Mouse (Mus musculus) gastrocnemius, postnatal 4 days (tissue): ENCODE measurements at regions not wholly inside any gene's neighbourhood (a gene's known extent, or its start where the extent isn't known, plus 50 kb on each side); places are given as distances from the start of the nearest gene placed in this dataset.

ENCODE experiments used
- DNase-seq, 2 experiments: peaks; one replicate each; pipeline ENCODE4 v3.0.0; 2021 to 2022; ENCODE audit warnings: low spot score in 2 of 2, mixed read lengths in 2 of 2

DNA sequence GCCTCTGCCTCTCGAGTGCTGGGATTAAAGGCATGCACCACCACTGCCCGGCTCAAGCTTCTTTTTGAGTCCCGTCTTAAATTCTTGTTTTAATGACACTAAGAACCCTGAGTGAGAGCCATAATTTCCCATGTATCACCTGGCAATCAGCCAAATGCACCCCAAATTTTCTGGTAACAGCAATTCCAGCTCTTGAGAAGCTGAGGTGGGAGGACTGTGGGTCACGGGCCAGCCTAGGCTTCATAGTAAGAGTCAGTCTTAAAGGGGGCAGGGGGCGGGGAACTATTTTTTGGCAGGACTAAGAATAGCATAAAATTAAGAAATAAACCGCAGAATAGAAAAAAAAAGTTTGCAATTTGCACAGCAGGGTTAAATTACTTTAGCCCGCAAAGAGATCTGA lies 214.9 kb upstream of the Amigo2 start:
- peak in 1 of 2 experiments; percentile 8 for DNase-seq

DNA sequence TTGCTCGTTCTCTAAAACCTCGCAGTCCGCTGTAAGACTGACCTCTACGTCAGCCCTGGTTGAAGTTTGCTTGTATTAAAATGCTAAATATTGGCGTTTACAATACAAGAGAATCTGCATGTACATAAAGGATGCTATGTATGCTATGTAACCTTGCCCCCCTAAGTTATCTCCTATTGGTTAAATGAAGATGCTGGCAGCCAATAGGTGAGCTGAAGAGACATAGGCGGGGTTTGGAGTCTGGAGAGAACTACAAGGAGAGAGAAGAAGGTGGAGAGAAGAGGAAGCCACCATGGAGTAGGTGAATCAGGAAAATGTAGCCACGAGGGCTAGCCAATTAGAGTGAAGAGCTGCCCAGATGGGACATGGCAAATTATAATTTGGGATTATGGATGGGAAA lies 214.0 kb upstream of the Amigo2 start:
- DNase-seq: no peak

GRCm38 (mm10) chr15:97460360-97460719 lies 213.3 kb upstream of the Amigo2 start:
- no peak for DNase-seq

DNA sequence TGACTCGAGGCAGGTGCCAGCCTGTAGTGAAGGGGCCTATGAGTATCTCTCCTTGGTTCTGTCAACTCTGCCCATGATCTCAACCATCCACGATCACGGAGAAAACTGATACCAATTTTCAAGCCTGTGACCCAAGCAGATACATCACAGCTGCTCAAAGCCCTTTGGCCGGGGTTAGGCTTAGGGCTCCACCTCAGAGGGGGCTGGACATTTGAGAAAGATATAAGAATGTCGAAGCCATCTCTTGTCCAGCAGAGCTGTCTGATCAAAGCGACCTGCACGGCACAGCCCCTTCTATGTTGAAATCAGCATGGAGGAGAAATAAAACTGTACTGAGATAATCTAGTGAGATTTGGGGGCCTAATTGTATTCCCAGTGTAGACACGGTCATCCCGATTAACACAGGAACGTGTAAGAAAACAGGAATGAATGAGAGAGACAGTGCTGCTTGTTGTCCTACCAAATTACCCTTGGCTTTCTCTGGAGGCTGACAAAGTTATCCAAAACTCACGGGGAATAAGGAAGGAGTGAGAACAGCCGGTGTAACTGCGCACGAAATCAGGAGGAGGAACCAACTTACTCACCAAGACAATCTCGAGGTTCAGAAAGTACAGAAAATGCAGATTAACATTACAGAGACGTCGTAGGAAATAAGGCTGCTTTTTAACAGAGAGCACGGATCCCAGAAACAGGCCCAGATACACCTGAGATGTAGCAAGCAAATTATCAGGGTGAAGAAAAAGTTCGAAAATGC lies 212.7 kb upstream of the Amigo2 start:
- no peak for DNase-seq

DNA sequence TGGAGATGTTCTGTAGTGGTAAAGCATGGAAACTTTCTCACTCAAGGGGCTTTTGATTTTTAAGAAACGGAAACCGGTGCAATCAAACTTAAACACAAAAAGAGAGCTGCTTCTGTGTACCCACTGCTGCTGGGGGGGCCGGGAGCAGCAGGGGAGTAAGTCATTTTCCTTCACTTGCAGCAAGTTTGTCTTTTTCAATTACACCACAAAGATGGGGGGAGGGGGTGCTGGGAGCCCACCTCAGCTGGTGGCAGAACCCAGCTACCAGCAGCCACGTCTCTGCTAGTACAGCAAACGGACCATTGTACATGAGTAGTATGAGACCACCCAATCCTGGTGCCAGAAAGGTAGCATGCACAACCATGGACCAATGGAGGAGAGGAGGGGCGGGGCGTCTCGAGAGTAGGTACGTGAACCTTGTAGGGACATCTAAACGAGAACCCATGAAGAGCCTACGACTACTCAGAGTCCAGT lies 211.7 kb upstream of the Amigo2 start:
- no peak for DNase-seq

DNA sequence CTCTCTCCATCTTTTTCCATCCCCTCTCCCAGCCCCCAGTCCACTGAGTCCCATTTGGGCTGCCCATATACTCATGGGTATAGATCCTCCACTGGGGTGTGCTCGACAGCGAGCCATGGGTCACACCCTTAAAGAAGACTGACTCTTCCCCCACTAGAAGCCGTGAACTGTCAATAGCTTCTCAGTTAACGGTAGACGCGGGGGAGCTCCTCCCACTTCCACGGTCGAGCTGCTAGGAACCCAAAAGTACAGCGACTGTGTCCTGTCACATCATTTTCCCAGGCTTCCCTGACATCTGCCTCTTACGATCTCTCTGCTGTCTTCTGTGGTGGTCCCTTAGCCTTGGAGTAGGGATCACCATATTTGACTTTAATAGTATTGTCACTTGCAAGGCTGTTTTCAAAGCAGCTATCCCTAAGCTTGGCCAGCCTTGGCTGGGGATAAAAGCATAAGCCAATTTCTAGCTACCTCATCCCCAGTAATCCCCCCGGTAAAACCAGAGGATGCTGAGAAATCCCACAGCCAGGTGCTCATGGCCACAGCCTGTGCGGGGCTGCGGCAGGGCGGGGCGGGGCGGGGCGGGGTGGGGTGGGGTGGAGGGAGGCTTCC lies 211.2 kb upstream of the Amigo2 start:
- no peak for DNase-seq

- no peak for DNase-seq
Observed at GRCm38 (mm10) chr15:97457468-97457867, 210.4 kb upstream of the Amigo2 start.

GRCm38 (mm10) chr15:97456991-97457390 lies 209.9 kb upstream of the Amigo2 start:
- peak in 1 of 2 experiments; percentile 22 for DNase-seq

- DNase-seq: no peak
Observed at GRCm38 (mm10) chr15:97455672-97456071, 208.6 kb upstream of the Amigo2 start.

- no peak for DNase-seq
Observed at GRCm38 (mm10) chr15:97449724-97450123, 202.6 kb upstream of the Amigo2 start.

DNA sequence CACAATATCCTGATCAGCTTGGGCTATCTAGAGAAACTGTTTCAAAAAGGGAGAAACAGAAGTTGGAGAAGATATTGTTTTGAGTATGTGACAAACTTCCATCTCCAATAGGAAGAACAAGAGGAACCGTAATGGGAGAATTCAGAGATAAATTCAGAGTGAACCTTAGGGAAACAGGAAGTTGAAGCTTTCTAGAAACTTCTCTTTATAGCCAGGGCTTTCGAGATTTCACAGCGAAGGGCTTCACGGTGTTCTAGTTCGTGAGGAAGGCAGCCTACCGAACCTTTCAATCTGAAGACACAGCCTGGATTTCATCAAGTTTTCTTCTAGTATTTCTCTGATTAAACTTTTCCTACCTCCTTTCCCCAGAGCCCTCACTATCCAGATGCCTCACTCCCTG lies 201.9 kb upstream of the Amigo2 start:
- no peak for DNase-seq

- no peak for DNase-seq
Observed at GRCm38 (mm10) chr15:97448243-97448880, 201.3 kb upstream of the Amigo2 start.

GRCm38 (mm10) chr15:97446181-97446580 lies 199.1 kb upstream of the Amigo2 start:
- DNase-seq: no peak

GRCm38 (mm10) chr15:97438235-97438760 lies 191.2 kb upstream of the Amigo2 start:
- no peak for DNase-seq
